Mouse (Mus musculus) gastrocnemius, adult 8-10 months (tissue): Measurements from ENCODE around the gene Creb3l4. TPM values are rescaled to one million over a fixed set of nuclear protein-coding genes. Genes with fewer than 3 reads are reported as not detected.
"Not testable (repeated sequence)": the region's sequence is repeated elsewhere in the genome, so short reads cannot be mapped to it uniquely, and the experiment has no call there.

Source experiments
- DNase-seq, 2 experiments: peaks; one replicate each; pipeline ENCODE4 v3.0.0; 2022; ENCODE audit warnings: low spot score in 2 of 2
- total RNA-seq, 4 experiments: library from RNA; stranded (reverse); gene quantifications; 2 replicates each; pipeline ENCODE4 v1.2.4; 2022

Gene Creb3l4
- total RNA-seq, 4 experiments from 2014 or later: not detected

DNA sequence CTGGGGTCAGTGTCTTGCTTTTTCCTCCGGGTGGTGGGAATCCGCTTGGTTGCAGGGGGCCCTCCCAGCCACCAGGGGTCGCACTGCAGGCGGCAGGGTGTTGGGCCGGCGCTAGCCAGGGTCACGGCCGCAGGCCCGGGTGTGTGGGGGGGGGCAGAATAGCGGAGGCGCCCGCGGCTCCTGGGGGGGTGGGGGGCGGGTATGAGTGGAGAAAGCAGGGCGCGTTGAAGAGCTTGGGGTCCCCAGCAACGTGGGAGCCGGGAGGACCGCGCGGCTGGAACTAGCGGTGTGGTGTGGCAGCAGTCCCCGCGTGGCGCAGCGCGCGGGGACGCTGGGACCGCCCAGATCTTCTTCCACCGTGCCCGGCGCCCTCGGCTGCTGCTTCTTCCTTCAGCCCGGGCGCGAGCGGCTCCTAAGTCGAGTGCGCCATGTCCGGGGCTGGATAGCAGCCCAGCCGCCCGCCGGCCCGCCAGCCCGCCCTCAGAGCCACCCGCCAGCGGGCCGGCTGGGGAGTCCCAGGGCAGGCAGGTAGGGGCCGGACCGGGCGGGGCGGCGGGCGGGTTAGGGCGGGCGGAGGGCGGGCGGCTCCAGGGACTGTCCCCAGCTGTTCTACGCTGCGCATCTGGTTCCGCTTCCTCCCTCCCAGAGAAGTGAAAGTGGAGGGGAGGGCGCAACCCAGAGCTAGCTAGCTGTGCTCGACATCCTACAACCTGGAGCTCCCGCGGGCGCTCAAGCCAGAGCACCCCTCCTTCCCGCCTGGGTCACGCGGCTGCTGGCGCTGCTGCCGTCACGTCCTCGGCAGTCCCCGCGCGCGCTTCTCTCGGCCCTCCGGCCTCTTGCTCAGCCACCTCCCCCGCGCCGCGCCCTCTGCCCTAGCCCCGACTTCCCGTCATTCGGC is 22.0 kb upstream of the Creb3l4 start, which contains the start of gene Dennd4b:
Gene Dennd4b (plus strand): TSS at position 152 of the 898 bp plus-strand sequence.
- peak; percentile 87 to 89 for DNase-seq

DNA sequence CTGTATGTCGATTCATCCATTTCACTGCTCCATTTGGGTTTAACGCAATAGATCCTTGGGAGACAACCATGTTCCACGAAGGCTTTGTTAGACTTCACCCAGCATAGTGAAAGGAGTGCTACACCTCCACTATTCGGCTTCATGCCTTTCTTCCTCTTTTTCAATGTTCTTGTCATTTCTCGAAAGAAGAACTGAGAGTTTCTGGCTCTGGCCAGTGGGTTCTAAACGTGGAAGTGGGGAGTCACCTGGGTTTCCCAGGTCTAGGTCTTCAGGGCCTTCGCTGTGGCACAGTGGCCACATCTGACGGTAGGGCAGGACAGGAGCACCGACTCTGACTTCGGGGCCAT is 21.3 kb upstream of the Creb3l4 start:
- DNase-seq: no peak

DNA sequence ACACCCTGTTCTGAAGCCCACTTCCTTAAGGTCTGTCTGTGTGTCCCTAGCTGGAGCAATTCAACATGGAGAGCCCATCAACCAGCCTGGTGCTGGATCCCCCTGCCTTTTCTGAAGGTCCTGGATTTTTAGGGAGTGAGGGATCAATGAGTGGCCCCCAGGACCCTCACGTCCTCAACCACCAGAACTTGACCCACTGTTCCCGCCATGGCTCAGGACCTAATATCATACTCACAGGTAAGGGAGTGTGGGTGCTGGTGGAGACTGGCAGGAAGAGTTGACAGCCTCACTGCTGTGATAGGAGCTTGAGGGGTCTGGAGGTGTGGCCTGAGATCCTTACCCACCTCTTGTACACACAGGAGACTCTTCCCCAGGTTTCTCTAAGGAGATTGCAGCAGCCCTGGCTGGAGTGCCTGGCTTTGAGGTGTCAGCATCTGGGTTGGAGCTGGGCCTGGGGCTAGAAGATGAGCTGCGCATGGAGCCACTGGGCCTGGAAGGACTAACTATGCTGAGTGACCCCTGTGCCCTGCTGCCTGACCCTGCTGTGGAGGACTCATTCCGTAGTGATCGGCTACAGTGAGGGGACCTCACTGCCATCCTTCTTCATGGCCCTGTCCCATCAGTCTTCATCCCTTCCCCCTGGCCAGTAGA is 19.9 kb upstream of the Creb3l4 start:
- DNase-seq: no peak

DNA sequence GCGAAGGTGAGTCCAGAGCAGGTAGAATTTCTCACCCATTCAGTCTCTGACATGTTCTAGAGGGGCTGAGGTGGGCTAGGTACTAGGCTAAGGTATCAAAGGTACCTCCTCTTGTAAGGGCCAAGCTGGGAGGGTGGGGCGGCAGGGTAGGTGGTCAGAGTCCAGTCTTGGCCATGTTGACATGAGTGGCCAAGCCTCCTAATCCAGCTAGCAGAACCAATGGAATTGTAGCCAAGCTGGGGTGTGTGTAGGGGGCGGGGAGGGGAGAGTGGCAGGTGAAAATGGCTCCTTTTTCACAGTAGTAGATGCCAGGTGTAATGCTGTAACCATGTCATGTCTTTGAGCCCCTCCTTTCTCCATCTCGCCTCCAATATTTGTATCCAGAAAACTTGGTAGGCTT is 15.2 kb upstream of the Creb3l4 start:
- DNase-seq: no peak

DNA sequence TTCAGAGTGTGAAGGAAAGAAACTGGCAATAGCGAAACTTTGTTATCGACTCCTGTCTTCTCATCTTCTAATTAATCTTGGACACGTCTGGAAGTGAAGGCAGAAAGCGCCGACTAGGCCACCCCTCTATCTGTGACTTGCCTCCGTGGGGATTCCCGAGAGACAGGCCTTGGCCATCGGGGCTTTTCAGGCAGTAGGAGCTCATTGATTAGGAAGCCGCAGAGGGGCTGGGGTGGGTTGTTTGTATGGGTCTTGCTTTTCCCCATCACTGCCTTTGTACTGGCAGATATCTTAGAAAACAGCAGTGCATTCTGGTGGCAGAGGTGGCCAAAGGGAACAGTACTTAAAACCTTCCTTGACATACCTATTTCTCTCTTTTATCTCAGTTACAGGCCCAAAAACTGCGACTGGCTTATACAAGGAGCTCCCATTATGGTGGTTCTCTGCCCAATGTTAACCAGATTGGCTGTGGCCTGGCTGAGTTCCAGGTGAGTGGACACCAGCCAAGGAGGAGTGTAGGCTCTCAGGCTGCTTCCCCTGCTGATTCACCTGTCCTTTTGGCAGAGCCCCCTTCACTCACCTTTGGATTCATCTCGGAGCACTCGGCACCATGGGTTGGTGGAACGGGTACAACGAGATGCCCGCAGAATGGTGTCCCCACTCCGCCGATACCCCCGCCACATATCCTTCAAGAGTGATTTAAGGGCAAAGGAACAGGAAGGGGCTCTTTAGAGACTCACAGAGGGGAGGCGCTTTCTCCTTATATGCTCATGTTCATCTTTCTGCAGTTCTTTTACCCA is 13.6 kb upstream of the Creb3l4 start:
- DNase-seq: no peak

DNA sequence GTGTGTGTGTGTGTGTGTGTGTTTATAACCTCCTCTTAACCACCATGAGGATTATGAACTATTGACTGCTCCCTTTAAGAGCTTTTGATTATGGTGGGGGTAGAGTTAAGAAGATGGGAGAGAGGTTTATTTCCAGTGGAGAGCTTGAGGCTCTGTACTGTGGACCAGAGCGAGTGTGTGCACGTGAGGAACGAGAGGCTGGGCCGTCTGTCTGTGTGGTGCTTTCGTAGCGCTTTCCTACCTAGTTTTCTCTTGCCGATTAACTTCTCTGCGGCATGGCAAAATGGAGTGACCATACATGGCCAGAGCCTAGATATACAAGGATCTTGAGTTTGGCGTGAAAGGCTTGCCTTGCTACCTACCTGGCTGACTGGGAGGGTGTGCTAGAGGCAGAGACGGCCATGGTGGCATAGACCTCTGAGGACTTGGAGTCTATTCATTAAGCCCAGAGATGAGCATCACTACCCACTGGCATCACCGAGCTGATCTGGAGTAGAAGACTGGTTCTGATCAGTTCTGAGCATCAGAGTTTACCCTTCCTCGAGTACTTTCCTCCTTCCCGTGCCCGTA is 12.6 kb upstream of the Creb3l4 start:
- DNase-seq: no peak

DNA sequence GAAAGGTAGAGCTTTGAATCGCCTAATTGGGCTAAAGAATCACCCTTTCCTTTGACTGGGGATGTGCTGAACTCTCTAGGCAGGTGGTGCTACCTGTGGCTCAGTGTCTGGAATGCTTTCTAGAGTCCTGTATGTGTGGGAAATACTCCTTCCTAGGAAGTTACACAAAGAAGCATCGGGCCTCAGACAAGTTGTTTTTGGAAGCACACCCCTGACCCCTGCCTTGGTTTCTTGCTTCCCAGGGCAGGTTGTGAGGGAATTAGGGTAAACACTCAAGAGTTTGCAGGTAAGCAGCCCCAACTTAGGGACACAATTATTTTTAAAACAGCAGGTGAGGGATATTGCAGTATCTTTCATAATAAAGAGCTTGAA is 11.9 kb upstream of the Creb3l4 start:
- DNase-seq: no peak

DNA sequence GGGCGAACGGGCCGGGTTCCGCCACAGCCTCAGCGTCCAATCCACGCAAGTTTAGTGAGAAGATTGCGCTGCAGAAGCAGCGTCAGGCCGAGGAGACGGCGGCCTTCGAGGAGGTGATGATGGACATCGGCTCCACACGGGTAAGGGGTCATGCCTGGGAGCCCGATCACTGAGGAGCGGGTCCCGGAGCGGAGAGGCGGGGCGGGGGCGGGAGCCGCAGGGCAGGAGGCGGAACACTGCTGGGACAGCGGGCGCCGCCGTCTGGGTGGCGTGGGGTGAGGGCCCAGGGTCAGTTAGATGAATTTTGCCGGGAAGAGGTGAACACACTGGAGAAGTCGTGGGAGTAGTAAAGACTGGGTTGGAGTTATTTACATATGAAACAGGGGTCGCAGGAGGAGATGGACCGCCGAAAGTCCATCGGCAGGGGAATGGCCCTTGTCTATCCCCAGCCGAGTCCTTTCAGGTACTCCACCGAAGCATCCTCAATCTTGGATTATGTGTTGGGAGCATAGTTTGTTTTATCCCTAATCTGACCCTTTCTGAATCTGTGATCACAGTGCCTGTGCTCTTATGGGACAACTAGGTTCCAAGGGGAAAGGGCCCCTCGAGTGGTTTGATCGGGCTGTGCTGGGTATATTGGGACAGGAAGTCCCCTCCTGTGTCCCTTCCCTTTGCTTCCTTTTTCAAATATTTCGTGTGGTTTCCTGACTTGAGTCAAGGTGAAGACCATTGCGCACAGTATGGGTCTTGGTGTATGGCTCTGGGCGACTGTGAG is 11.3 kb upstream of the Creb3l4 start:
- no peak for DNase-seq

DNA sequence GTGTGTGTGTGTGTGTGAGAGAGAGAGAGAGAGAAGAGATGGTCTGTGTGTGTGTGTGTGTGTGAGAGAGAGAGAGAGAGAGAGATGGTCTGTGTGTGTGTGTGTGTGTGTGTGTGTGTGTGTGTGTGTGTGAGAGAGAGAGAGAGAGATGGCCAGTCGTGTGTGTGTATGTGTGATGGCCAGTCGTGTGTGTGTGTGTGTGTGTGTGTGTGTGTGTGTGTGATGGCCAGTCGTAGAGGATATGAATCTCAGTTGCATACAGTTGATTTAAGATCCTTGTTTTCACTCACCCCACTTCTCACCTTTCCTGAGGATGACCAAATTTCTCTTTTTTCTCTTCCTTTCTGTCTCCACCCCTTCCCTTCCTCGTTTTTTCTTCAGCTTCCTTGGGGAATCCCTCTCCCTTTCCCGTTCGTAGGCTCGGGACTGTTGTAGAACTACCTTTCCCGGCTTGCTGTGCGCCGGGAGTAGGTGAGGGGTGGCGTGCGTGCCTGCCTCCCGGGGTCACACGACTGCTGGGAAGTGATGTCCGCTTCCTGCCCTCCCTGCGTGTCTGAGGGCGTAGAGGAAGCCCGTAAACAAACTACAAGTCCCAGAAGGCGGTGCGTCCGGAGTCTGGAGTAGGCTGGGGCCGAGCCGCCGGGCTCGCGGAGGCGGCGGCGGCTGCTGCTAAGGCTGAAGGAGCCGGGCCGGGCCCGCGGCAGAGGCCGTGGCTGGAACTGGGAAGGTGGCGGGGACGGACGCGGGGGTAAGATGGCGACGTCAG is 10.5 kb upstream of the Creb3l4 start, which contains the start of gene Crtc2:
Gene Crtc2 (plus strand): TSS at position 511 of the 766 bp plus-strand sequence.
- DNase-seq: peak; percentile 93 to 95

DNA sequence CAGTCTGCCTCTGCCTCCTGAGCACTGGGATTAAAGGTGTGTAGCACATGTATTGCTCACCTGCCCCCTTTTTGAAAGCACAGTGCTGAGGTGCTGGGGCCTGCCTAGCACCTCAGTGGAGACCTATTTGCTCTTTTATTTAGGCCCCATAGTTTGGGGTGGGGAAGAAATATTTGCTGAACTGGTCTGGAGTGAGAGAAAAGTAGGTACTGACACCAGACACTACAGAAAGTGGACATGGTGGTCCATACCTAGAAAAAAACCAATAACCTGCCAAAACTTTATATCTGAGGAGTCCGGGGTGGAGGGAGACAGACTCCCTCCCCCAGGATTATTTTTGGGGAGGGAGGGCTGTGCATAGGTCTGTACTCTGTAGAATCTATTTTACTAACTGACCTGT is 9.9 kb upstream of the Creb3l4 start:
- not testable (repeated sequence) for DNase-seq

DNA sequence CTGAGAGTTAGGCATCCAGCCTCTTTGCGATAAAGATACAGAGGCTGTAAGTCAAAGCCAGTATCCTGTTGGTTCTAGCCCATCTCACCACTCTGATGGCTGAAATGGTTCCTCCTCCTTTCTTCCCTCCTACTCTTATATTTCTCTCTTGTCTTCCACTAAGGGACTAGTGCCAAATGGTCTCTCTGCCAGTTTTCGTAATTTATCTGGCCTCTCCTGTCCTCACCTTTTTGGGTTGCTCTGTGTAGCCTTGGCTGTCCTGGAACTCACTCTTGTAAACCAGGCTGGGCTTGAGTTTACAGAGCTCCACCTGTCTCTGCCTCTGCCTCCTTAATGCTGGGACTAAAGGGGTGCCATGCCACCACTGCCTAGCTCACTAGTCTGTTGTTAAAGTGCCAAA is 9.3 kb upstream of the Creb3l4 start:
- not testable (repeated sequence) for DNase-seq

DNA sequence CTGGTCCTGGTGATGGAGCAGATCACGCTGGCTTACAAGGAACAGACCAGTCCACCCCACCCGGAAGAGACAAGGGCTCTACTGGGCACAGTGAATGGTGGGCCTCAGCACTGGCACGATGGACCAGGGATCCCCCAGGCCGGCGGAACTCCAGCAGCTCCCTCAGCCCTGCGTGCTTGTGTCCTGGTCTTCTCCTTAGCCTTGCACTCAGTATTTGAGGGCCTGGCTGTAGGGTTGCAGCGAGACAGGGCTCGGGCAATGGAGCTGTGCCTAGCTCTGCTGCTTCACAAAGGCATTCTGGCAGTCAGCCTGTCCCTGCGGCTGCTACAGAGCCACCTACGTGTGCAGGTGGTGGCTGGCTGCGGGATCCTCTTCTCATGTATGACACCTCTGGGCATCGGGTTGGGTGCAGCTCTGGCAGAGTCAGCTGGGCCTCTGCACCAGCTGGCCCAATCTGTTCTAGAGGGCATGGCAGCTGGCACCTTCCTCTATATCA is 8.5 kb upstream of the Creb3l4 start:
- DNase-seq: peak in 1 of 2 experiments; percentile 30

DNA sequence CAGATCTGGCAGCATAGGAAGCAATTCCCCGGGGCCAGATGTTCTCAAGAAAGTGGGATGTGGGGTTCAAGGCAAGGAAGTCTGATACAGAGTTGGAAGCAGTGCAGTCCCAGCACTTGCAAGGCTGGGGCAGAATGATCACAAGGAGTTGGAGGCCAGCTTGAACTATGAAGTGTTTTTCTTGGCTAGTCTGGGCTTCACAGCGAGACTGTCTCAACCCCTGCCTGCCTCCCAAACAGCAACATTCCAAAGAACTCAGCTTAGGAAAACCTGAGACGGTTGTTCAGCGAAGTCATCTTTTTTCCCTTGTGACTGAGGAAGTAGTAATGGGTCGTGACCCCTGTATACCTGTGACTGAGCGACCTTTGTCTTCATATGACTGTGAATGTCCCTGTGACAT is 7.5 kb upstream of the Creb3l4 start:
- no peak for DNase-seq

DNA sequence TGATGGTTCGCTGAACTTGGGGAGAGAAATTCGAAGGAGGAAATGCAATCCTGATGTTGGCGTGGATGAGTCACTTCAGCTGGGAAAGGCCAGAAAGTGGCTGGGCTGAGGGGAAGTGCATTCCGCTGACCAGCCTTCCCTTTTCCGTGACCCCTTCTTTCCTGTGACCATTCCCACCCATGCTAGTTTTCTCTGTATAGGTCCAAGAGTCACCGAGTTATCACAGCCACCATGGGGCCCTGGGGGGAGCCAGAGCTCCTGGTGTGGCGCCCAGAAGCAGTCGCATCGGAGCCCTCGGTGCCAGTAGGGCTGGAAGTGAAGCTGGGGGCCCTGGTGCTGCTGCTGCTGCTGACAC is 5.4 kb upstream of the Creb3l4 start:
- DNase-seq: no peak

DNA sequence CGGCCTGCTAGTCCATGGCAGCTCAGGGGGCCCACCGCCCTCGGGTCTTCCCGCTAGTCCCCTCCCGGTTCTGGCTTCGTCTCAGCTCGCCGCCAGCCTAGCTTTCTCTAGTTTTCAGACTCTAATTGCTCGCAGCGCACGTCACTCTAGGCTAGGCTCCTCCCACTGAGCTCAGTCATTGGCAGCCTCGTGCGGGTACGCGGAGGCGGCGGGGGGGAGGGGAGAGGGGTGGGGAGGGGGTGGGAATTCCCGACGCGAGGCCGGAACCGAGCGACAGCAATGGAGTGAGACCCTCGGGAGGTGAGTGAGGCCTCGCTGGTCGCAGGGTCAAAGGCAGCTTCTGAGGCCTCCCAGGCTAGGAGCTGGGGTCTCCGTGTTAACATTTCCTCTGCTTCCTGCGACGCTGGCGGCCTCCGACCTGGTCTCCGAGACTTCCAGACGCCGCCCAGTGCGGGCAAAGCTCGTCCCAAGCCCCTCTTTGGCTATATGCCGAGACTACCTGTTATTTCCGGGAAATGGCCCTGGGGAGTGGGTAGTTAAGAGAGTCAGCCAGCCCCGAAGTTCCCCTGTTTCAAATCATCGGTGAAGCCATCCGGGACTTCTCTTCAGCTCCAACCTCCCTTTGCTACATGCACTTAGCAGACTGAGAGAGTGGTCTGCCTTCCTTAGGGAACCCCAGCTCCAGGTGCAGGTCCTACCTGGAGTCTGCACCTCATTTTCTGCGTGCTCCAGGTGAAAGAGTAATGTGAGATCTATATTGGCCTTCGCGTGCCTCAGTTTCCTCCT is 4.8 kb upstream of the Creb3l4 start, which contains the start of gene Slc39a1:
Gene Slc39a1 (plus strand): TSS at position 213 of the 786 bp plus-strand sequence.
- DNase-seq: peak; percentile 87 to 90

DNA sequence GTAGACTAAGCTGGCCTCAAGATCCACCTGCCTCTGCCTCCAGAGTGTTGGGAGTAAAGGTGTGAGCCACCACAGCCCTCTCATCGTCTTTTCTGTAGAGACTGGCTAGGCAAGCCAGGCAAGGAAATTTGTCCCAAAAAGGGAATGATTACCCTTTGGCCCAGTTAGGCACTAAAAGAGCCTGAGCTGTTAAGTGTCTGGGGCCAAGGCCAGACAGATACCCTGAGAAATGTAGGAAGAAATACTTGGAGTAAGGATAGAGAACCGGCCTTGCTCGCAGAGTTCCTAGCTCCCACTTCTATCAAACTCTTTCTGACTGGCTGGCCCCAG is 4.3 kb upstream of the Creb3l4 start:
- DNase-seq: no peak

DNA sequence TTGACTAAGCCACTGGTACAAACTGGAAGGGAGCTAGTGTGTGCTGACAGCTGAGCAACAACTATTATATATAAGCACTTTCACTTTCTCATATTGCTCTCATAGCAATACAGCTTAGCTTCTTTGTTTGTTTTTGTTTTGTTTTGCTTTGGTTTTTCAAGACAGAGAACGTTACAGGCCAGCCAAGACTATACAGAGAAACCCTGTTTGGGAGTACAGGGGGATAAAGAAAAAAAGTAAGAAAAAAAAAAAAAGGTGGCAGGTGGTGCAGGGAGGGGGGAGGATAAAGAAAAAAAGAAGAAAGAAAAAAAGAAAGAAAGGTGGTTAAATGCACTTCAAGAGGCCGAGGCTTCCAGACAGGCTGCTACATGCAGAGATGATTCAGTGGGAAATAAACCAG is 2.1 kb upstream of the Creb3l4 start:
- DNase-seq: no peak

DNA sequence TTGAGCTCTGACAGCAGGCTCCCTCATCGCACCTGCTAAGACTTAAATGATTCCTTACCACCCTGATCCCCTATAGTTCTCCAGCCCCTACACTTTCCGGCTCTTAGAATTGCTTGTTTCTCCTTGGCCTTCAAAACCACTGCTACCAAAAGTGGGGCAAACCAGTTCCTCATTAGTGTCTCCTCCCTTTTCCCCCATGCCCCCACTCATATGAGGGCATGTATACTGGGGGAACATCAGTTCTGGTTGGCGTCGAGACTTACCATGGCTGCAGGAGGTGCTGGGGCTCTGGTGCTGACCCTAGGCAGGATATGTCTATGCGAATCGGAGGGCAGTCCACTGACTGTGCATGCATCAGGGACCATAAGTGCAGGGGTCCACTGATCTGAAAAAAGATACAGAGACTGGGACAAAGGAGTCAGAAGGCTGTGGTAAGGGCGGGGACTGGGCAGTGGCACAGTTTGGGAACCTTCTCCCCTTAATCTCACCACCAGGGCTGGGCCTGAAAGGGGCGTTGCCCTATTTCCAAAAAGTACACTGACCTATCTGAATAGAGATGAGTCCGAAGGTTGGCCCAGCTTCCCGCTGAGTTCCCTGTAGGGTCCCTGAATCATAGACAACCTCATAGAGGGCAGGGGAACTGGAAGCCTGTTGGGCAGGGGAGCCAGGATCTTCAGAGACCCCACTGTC is 1.5 kb downstream of the Creb3l4 start:
- no peak for DNase-seq

DNA sequence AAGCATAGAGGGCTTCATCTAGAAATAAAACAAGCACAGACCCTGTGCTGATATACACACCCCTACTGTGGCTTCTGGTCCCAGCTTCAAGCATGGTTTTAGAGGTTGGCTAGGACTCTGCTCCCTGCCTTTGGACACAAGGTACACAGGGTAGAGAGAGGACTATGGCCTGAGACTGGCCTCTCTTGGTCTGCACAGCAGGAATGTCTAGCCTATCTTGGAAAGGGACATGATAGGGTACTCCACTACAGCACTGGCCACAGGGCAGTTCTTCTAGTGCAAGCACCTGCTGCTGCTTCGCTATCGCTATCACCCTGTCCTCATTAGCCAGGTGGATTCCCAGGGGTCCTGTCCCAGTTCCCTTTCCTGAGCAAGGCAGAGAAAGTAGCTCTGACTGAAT is 2.1 kb downstream of the Creb3l4 start:
- no peak for DNase-seq
